Mouse (Mus musculus) frontal cortex, postnatal 14 days (tissue): ENCODE results near the gene Arhgef17.

ENCODE experiments used
- DNase-seq, 2 experiments: peaks; one replicate each; pipeline ENCODE4 v3.0.0; 2022; ENCODE audit warnings: low spot score in 2 of 2

Gene Arhgef17

DNA sequence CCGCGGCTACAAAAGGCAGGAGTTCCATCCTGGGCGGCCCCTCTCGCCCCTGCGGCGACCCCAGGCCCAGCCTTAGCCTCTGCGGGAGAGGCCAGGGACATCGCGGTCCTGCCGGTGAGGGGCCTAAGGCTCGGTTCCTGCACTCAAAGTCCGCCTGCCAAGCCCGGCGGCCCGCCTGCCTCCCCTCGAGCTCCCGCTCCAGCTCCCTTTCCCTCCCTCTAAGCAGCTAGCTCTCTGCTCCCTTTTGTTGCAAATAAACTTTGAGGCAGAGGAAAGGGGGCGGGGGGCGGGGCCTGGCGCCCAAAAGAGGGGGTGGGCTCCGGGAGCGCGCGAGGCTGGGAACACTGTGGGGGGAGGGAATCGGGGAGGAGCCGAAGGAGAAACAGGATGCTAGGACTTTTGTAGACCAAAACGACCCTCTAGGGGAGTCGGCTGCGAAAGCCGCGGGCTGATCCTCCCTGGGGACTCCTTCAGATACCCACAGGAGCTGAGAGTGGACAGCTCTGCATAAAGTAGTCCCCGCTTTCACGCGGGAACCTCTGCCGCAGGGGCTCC, at the start of gene Arhgef17:
Arhgef17 (minus strand) TSS at position 182 of the 555 bp plus-strand sequence.
- no peak for DNase-seq

DNA sequence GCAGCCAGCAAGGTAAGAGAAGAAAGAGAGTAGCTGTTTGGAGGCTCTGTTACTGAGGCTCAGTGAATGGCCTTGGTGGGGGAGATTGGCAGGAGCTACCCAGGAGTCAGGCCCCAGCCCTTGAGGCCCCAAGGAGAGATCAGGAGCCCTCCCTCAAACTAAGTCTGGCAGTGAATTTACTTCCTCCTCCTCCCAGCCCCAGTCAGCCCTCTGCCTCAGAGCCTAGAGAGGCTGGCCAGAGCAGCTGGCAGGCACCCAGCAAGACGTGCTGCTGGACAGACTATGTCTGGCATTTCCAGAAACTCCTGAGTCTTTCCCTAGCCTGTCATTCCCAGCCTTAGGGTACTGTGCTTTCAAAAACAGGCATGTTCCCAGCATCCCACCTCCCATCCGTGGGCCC, 47.3 kb upstream of the Arhgef17 start:
- DNase-seq = peak in 1 of 2 experiments; percentile 28

DNA sequence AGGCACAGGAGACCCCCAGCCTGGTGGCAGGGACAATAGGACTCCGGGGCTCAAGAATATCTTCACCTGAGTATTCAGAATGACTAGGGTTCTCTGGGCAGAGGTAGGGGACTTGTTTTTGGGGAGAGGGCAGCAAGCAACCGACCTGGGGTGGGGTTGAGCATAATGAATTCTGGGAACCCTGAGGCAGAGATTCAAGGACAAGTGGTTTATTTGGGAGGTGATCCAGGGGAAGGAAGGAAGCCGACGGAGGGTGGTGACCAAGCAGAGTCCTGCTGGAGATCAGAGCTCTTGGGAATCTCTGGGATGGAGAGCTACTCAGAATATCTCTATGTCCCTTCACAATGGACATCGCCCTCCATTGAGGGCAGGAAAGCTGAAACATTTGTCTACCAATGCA, 46.3 kb upstream of the Arhgef17 start:
- DNase-seq = no peak

DNA sequence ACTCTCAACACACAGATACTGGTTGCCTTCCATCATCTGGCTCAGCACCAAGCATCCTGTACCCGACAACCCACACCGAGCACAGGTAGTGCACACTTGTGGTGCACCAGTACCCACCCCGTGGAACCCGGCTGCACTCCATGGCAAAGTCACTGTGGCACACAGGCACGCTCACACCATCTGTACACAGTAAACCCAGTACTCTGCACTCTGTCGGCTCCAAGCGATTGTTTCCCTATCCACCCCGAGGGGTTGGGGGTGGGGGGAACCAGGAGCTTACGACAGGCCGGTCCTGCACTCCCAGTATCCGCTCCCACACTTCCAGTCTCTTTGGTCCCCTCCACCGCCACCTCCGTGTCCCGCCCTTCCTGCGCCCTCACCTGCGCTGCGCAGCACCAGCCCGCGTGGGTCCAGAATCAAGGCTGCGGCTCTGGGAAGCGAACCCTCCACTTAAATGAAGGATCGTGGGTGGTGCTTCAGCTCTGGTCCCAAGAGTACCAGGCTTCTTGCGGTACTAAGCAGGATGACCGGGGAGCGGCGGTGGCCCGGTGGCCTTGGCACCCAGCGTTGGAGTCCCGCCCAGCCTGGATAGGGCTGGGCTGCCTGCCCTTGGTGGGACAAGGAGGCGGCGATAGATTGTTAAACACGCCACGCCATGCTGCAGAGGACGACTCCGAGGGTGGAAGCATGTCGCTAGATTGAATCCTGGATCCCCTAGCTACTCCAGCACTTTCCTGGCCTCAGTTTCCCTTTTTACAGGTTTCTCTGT, 42.4 kb upstream of the Arhgef17 start, which contains the start of gene P2ry6:
P2ry6 (minus strand) TSS at position 515 of the 769 bp plus-strand sequence.
- DNase-seq = no peak

DNA sequence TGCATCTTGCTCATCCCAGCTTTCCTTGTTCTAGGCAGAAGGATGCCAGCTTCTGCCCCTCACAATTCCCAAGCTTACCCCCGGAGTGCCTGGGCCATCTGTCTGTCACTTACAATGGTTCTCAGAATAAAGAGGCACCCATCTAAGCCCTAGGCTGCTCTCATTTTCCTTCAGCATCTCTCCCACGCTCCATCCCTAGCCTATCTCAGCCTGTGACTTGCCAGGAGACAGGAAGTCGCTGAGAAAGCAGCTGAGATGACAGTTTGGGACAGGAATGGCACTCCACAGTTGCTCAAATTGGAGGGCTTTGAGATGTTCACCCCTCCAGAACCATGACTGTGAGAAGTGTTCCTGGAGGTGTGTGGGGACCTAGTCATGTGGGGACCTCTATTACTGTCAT, 41.0 kb upstream of the Arhgef17 start:
- DNase-seq = no peak

DNA sequence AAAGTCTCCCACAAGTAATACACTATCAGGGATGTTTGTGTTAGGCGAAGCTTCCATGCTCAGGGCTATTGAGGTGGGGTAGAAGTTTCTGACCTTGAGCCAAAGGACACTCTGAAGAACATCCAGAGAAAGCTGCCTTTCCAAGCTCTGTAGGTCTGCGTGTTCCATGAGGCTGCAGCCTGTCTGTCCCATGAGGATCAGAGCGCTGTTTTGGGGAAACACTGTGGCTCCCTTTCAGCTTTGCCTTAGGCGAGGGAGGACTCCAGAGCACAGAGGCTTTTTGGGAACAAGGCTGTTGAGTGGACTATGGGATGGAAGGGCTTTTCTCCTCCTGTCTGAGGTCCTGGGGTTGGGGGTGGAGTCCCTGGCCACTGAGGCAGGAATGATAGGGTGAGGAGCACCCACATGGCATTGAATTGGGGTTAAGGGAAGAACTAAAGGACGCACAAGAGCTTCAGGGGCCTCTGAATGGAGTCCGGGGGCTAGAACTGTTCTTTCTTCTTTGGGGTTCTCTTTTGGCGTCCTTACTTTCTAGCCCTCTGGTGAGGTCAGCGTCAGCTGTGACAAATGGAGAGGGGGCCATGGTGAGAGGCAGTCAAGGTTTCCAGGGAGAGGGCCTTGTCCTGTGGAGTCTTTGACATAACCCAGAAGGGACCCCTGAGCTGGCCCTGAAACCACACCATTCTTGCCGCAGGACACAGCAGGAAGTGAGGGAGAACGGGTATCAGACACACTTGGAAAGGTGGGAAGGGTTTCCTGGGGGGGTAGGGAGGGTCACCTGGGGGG, 37.2 kb upstream of the Arhgef17 start:
- DNase-seq = no peak

DNA sequence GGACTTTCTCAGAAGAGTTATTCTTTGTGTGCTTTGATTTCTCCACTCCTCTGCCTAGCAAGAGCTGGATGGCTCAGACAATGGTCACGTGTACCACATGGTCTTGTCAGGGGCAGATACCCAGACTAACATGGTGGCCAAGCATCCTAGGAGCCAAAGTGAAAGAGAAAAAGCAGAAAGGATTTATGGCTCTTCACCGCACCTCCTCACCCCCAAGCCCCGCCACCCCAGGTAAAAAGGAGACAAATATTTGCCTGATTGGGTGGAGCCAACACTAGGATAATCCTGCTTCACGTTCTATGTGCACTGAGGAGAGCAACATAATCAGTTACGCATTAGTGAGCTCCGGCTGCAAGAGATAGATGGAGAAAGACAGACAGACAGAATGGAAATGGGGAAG, 36.5 kb upstream of the Arhgef17 start:
- DNase-seq = no peak

DNA sequence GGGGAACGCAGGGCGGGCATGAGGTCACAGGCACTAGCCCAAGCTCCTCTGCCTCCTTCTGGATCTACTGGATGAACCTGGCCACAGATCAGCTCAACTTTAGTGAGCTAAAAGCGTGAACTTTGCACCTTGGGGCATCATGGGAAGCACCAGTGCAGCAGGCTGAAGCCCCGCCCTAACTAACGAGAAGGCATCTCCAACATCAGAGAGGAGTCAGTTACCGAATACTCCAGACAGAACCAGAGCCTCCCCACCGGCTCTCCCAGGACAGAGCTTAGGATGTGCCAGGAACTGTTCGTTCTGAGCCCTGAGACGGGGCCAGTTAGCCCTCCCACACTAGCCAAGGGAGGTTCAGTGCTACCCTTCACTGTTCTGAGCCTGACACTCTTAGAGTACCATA, 35.9 kb upstream of the Arhgef17 start:
- DNase-seq = no peak

DNA sequence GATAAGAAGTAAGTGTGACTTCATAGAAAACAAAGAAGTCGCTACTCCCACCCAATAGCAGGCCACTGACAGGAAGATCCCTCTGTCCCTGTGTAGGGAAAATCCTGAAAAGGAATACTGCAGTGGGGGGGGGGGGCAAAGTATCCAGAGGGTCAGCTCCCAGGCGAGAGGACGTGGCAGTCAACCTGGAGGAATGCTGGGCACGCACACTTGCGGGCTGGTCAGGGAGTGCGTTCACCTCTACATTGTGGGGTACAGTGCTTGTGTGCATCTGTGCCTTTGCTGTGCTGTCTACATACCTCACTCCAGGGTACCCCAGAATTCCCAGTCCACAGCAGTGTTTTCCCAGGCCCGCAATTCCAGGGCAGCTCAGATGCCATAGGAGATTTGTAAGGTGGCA, 34.1 kb upstream of the Arhgef17 start:
- DNase-seq = no peak

DNA sequence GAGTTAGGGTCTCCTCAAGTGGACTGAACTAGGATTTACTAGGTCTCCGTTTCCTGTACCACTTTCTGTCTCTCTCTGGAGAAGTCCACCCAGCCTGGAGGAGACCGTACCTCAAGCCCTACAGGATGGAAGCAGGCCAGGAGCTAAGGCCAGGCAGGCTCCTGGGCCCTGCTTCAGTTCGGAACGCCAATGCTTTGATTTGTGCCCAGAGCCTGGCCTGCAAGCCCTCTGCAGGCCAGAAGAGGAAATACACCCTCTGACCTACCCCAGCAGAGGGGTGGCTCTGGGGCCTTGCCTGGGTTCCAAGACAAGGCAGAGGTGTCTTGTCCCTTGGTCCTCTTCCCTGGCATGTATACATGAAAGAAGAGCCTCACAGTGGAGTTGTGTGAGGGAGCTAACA, 33.2 kb upstream of the Arhgef17 start:
- DNase-seq = no peak

DNA sequence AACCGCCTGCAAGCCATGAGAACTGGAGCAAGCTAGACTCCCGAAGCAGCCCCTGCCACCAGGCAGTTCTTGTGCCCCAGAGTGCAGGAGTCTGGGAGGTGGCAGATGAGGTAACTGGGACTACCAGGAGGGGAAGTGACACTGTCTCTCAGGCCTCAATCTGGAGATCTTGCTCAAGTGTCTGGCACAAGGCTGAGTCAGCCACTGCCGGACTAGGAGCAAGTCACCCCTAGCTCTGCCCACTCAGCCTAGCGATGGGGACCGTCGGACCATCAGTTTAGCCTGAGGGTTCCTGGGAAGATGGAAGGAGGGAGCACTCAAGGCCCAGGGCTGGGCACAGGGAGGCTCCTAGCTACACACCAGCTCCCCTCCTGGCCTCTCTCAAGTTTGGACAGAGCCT, 32.3 kb upstream of the Arhgef17 start:
- no peak for DNase-seq

DNA sequence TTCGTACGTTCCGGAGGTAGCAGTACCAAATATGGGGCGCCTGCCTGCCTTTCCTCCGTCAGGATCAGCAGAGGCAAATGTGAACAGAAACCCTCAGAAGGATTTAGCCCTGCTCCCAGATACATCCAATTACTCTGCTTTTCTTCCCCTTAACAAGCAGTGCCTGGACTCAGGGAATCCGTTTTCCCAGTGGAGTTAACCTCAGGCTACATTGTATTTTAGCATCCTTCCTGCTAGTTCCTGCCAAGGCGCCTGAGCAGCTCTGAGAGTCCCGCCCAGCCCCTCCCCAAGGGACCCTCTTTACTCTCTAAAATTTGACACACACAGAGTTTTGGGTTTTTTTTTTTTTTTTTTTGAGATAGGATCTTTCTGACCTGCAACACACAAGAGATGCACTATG, 31.5 kb upstream of the Arhgef17 start:
- no peak for DNase-seq

DNA sequence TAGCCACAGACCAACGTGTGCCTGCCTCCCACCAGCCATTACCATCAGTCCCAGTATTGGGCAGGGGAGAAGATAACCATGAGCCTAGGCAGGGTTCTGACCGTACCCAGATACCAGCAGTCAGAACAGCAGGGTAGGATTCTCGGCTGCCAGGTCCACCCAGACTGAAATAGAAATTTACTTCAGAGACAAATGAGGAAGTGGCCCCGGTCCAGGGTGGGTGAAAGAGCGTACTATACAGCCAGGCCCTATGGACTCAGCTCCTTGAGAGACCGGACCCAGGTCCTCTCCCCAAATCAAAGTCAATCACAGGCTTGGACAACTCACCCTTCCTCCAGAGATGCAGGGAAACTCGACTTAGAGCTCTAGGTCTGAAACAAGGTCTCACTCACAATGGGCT, 29.2 kb upstream of the Arhgef17 start:
- DNase-seq = no peak

DNA sequence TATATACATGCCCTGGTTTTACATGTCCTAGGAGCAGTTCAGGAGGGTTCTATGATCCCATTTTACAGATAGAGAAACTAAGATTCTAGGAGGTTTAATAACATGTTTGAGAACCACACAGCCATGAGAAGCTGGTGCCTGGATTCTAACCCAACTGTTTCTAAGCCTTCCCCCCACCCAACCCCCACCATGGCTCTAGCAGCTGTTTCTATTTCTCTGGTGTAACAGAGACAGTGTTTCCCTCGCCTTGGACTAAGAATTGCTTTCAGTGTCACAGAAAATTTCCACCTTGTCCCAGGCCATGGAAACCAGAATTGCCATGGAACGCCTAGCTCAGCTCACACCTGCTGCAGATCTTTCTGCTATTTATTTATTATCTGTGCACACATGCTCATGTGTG, 28.6 kb upstream of the Arhgef17 start:
- DNase-seq = no peak

DNA sequence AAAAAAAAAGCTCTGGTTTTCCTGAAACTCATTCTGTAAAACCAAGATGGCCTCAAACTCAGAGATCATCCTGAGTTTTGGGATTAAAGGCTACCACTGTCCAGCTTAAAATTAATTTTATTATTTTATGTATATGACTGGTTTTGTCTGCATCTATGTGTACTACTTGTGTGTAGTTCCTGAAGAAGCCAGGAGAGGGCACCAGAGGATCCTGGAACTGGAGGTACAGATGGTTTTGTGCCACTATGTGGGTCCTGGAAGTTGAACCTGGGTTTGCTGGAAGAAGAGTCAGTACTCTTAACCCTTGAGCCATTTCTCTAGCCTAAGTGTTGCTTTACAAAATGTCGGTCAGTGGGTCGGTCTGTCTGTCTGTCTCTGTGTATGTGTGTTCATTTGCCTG, 26.5 kb upstream of the Arhgef17 start:
- no peak for DNase-seq

DNA sequence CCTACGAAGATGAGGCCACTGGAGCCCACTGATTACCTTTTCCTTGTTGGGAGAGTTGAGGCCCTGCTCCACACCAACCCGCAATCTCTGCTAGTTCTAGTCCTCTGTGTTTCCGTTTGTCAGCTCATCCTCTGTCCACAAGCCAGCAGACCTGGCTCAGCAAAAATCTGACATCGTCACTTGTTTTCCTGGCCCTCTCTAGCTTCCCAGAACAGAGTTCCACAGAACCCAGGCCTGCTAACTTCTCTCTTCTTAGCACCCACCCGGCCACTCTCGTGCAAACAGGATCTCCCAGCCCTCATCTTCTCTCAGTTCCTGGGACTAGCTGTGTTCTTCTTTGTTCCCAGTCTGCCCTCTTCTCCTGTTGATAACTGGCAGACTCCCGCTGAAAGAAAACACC, 20.8 kb upstream of the Arhgef17 start:
- DNase-seq = no peak

DNA sequence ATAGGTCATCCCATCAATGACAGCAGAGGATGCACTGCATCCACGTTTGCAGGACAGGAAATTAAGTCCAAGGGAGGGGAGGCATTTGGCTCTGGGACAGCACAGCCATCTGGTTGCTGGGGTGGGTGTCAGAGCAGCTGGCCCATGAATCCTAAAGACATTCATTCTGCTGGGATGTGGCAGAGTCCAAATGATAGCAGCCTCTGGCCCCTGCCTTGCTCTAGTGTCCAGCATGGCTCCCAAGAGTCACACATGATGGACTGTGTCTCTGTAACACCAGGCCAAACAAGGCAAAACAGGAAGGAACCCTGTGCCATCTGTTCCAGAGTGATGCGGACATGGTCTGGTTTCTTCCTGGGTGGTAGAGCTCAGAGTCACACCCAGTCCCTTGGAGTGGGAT, 20.0 kb upstream of the Arhgef17 start:
- no peak for DNase-seq

DNA sequence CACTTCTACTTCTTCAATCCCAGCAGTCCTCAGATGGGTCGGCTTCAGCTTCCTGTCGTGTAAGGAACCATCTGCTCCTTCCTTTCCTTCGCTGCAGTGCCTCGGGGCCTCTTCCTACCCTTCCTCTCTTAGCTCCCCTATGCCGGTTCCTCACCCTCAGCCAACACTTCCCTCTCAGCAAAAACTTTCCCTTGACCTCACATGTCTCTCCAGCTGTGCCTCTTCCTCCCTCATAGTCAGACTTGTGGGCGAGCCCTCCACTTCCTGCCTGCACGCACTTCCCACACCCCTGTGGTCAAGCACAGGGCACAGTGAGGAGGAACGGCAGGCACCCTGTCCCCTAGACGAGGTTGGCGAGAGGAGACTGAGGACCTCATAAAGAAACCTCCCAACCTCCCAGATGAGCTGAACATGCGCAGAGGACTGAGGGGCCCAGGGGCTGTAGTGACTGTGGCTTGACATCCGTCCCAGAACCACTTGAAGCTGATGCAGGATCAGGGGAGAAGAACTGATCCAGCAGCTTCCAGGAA, 18.6 kb upstream of the Arhgef17 start:
- DNase-seq = no peak

DNA sequence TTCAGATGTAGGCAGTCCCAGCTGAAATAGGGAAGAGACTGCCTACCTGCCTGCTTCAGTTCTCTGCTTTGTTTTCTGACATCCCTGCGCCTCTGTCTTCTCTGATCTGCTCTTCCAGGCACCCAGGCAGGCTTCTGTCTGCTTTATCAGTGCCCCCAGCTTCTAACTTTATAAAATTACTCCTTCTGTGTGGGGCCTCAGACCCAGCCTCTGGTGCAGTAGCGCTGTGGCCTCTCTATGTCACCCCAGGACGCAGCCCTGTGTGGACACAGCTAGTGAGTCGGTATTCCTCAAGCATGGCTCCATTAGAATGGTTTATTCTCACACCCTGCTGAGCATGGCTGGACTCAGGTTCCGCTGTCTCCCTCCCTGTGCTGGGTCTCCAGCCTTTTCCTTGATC, 18.1 kb upstream of the Arhgef17 start:
- DNase-seq = no peak

DNA sequence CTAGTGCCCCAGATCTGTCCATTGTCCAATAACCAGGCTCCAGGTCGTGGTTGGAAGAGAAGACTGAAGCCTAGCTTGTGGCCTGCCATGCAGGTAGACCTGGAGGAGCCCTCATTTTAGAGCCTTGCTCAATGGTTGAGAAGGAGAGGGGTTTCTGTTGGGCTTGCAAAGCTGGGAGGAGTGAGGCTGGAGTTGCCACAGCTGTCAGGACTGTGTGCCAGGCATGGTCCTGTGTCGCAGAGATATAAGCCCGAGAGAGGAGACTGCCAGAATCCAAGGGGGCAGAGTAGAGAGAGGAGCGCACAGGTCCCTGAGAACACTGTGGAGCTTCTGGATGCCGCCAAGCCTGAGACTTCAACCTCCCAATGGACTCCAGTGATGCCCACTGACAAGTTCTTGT, 12.8 kb upstream of the Arhgef17 start:
- DNase-seq = no peak

DNA sequence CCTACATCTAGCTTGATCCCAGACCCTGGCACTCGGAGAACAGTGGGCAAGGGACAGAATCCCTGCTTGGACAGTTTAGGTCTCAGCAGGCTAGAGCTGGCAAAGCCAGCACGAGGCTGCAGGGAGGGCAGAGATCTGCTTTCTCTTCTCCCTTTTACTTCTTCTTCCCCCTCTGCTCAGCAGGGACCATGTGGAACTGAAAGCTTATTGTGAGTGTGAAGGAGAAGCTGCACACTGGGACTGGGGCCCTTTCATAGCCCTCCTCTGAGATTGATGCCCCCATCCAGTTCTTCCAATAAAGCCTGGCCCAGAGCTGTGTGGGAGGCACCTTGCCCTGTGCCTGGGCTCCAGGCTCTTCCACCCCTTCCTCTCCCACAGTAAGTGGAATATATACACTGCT, 12.4 kb upstream of the Arhgef17 start:
- DNase-seq = no peak

DNA sequence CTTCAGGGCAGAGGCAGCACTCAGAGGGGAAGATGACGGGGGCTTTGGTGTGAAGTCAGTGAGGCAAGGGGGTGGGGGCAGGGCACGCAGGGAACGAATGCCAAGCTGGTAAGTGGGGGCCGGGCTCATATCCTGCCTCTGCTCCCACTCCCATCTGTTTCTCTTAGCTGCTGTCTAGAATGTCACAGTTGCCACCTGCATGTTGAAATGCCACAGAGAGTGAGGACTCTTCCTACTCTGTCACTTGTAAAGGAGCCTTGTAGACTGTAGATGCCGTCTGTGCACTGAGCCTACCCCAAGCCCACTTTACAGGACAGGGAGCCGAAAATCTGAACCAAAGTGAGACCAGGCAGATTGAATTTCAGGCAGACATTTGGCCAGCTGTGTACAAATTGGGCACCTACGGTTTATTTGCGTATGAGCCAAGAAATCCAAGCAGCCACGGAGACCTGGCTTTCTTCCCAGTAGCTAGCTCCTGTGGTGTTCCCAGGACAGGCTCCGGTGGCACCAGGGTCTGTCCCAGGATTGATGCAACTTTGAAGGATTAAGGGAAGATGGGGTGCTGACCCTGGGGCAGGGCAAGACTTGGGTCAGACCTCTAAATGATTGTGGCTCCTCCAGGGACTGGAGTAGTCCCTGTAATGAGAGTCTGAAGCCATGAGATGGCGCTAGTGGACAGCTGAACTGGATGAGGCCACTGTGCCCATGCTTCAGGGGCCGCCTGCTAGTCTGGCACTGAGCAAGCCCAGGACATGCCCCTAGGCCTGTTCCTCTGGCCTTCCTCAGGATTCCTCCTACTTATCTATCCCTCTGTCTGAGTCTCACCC, 11.1 kb upstream of the Arhgef17 start:
- peak in 1 of 2 experiments; percentile 51 for DNase-seq
